Mouse (Mus musculus) midbrain, embryonic 12.5 days (tissue): ENCODE data around the gene Cap2. TPM values are rescaled to one million over a fixed set of nuclear protein-coding genes. Genes with fewer than 3 reads are reported as not detected.

Experiments used
- ATAC-seq: fragments of 200-750 bp; cut with Nextera tagmentation; 2 replicates; pipeline ENCODE4 v1.8.0; 2017; ENCODE audit warnings: low read depth, moderate TSS enrichment, moderate library complexity; ENCODE audit not compliant: low FRiP score
- H3K27ac ChIP-seq: fragments of 300-500 bp; sonication (generic); replicated peaks from 2 replicates; pipeline ENCODE4 v1.5.1; 2016; ENCODE audit warnings: mild to moderate bottlenecking
- H3K27me3 ChIP-seq: fragments of 300-500 bp; sonication (generic); 2 replicates; pipeline ENCODE4 v1.6.1; 2016; ENCODE audit warnings: mild to moderate bottlenecking
- H3K36me3 ChIP-seq: fragments of 300-500 bp; sonication (generic); 2 replicates; pipeline ENCODE4 v1.6.1; 2016
- H3K4me1 ChIP-seq: fragments of 300-500 bp; sonication (generic); 2 replicates; pipeline ENCODE4 v1.6.1; 2016
- H3K4me2 ChIP-seq: fragments of 300-500 bp; sonication (generic); replicated peaks from 2 replicates; pipeline ENCODE4 v1.6.1; 2016; ENCODE audit warnings: mild to moderate bottlenecking, moderate library complexity
- H3K4me3 ChIP-seq: fragments of 300-500 bp; sonication (generic); 2 replicates; pipeline ENCODE4 v1.5.1; 2016; ENCODE audit warnings: mild to moderate bottlenecking
- H3K9ac ChIP-seq: fragments of 300-500 bp; sonication (generic); replicated peaks from 2 replicates; pipeline ENCODE4 v1.6.1; 2016; ENCODE audit warnings: mild to moderate bottlenecking, moderate library complexity
- H3K9me3 ChIP-seq: fragments of 300-500 bp; sonication (generic); 2 replicates; pipeline ENCODE4 v1.6.1; 2016; ENCODE audit warnings: mild to moderate bottlenecking
- WGBS: fragments of 180-500 bp; shearing (Covaris S2); methylation state at CpG from one replicate; pipeline ENCODE4 v1.1.7; 2016; 5-methylcytosine and 5-hydroxymethylcytosine counted together
- polyA plus RNA-seq: library from polyadenylated mRNA; unstranded; fragments of >200 nt; fragmentation: Nextera tagmentation; extraction: Ambion mirVana; gene quantifications from 2 replicates; pipeline ENCODE4 v1.2.1, GENCODE M21; 2016

Gene Cap2
- polyA plus RNA-seq, 1 experiment from 2014 or later, result 9.6 TPM

DNA sequence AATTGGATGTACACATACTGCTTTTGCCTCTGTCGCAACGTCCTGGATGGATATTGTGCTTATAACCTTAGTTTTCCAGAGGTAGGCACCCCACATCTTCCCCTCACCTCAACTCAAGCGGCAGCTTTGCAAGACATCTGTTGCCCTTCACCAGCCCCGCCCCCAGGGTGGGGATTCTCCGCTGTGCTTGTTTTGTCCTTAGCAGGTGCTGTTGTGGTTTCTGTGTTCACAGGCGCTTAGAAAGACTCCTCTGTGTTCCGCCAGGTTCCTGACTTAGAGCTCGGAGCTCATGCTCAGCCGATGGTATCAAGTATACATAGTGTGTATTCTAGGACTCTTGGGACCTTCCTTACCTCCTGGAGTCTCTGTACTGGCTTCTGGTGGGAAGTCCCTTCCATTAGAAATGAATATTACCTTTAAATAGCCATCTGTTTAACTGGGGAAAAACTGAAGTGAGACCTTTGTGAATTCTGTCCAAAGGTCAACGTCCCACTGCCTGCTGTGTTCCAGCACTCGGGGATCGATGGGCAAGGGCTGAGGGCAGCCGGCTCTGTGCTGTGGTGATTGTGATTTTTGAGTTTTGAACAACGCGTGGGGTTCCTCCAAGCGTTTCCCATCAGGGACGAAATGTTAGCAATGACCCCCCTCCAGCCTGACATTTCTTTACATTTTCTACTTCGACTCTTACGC is 115.2 kb downstream of the Cap2 start:
- no peaks in the 10 kb centered on the region for H3K27me3 ChIP-seq
- no peak overlapping the region for H3K4me2 ChIP-seq
- 88% methylated on average over 19 of the region's 19 CpGs for WGBS
- H3K27ac ChIP-seq, result no peak overlapping the region
- no peak for ATAC-seq
- no peaks in the 10 kb centered on the region for H3K36me3 ChIP-seq
- no peak overlapping the region for H3K4me3 ChIP-seq
- peaks cover 10% of the 10 kb centered on the region; the same call in 1 of the 2 replicates for H3K4me1 ChIP-seq
- no peak overlapping the region for H3K9ac ChIP-seq
- H3K9me3 ChIP-seq, result no peaks in the 10 kb centered on the region

- Histone ChIP-seq H3K4me3 (no peak overlapping the region), H3K4me1 (peaks cover 10% of the 10 kb centered on the region; the same call in 1 of the 2 replicates), H3K27ac (no peak overlapping the region), H3K9me3 (no peaks in the 10 kb centered on the region), H3K9ac (no peak overlapping the region), H3K27me3 (no peaks in the 10 kb centered on the region), H3K4me2 (peak overlapping the region; percentile 22; the same call in 1 of the 2 replicates), H3K36me3 (no peaks in the 10 kb centered on the region)
- ATAC-seq, result peak; percentile 30; the same call in 1 of the 2 replicates
- 52% methylated on average over 11 of the region's 11 CpGs for WGBS
These were observed 118.0 kb downstream of the Cap2 start for GRCm38 (mm10) chr13:46619633-46620032.

DNA sequence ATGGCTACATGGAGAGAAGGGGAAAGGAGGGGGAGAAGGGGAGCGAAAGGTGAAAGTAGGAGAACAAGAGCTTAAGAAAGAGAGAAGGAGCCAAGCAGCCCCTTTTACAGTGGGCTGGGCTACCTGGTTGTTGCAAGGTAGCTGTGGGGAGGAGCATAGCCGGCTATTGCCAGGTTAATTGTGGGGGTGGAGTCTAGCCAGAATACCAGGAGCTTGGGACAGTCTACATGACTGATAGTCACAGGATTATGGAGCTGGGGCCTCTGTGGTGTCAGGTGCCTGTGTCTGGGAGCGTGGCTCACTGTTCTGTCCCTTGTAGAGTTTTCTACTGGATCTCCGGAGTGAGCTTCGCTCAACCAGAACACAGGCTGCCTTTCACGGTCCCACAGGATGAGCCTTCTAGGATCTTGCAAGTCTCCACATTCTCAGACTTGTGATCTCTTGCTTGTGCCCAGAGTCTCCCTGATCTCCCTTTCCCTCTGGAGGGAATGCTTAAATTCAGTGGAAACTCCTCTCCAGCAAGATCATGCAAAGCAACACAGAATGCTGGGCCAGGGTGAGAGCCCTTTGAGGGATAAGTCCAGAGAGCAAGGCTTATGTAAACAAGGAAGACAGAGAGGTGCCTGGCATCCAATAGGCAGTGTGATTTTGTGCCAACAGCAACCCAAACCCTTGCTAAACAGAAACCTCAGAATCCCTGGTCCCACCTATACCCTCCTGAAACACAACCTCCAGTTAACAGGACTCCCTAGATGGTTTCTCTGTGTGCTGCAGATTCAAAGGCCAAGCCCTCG is 119.5 kb downstream of the Cap2 start:
- ATAC-seq, result no peak
- Histone ChIP-seq H3K4me1 (peaks cover 10% of the 10 kb centered on the region; the same call in 1 of the 2 replicates), H3K36me3 (no peaks in the 10 kb centered on the region), H3K27ac (no peak overlapping the region), H3K9me3 (no peaks in the 10 kb centered on the region), H3K4me2 (no peak overlapping the region), H3K27me3 (no peaks in the 10 kb centered on the region), H3K4me3 (no peak overlapping the region), H3K9ac (no peak overlapping the region)
- WGBS, result 77% methylated on average over 7 of the region's 7 CpGs

- Histone ChIP-seq H3K4me1 (no peaks in the 10 kb centered on the region; the same call in 1 of the 2 replicates), H3K4me2 (no peak overlapping the region), H3K9me3 (no peaks in the 10 kb centered on the region), H3K27me3 (no peaks in the 10 kb centered on the region), H3K36me3 (no peaks in the 10 kb centered on the region), H3K9ac (no peak overlapping the region), H3K4me3 (no peak overlapping the region), H3K27ac (no peak overlapping the region)
- ATAC-seq, result no peak
- WGBS, result 94% methylated on average over 9 of the region's 9 CpGs
These were observed 125.0 kb downstream of the Cap2 start for GRCm38 (mm10) chr13:46626608-46627007.

- no peak for ATAC-seq
- Histone ChIP-seq H3K4me1 (peaks cover 3% of the 10 kb centered on the region; the same call in 1 of the 2 replicates), H3K27ac (no peak overlapping the region), H3K4me2 (no peak overlapping the region), H3K36me3 (no peaks in the 10 kb centered on the region), H3K4me3 (no peak overlapping the region), H3K27me3 (no peaks in the 10 kb centered on the region), H3K9me3 (no peaks in the 10 kb centered on the region), H3K9ac (no peak overlapping the region)
- WGBS, result 92% methylated on average over 10 of the region's 10 CpGs
These were observed 126.2 kb downstream of the Cap2 start for GRCm38 (mm10) chr13:46627841-46628240.

GRCm38 (mm10) chr13:46629391-46629790 is 127.7 kb downstream of the Cap2 start:
- Histone ChIP-seq H3K27ac (no peak overlapping the region), H3K4me1 (peaks cover 17% of the 10 kb centered on the region), H3K27me3 (no peaks in the 10 kb centered on the region), H3K9ac (no peak overlapping the region), H3K4me2 (no peak overlapping the region), H3K9me3 (no peaks in the 10 kb centered on the region), H3K36me3 (no peaks in the 10 kb centered on the region), H3K4me3 (no peak overlapping the region)
- ATAC-seq, result no peak
- 84% methylated on average over 6 of the region's 6 CpGs for WGBS

DNA sequence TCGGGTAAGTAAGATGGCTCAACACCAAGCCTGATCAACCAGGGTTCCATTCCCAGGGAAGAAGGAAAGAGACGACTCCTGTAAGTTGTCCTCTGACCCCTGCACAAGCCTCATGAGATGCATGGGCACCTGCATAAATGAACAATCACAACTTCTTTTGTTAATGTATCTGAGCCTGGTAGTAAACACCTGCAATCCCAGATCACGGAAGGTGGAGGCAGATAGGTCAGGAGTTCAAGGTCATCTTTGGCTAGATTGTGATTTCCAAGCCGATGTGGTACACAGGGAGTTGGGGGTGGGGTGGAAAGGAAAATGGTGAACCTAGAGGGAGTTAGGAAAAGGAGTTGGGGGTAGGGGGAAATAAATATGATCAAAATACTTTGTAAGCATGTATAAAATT is 131.1 kb downstream of the Cap2 start:
- WGBS, result 58% methylated on average over 4 of the region's 4 CpGs
- Histone ChIP-seq H3K4me3 (no peak overlapping the region), H3K4me1 (peaks cover 23% of the 10 kb centered on the region), H3K4me2 (no peak overlapping the region), H3K27me3 (no peaks in the 10 kb centered on the region), H3K27ac (peak overlapping the region; percentile 86; the same call in 1 of the 2 replicates), H3K9ac (no peak overlapping the region), H3K36me3 (0 out of 2 replicates have a peak, but pooled peaks cover 3% of the 10 kb centered on the region), H3K9me3 (no peaks in the 10 kb centered on the region)
- no peak for ATAC-seq

DNA sequence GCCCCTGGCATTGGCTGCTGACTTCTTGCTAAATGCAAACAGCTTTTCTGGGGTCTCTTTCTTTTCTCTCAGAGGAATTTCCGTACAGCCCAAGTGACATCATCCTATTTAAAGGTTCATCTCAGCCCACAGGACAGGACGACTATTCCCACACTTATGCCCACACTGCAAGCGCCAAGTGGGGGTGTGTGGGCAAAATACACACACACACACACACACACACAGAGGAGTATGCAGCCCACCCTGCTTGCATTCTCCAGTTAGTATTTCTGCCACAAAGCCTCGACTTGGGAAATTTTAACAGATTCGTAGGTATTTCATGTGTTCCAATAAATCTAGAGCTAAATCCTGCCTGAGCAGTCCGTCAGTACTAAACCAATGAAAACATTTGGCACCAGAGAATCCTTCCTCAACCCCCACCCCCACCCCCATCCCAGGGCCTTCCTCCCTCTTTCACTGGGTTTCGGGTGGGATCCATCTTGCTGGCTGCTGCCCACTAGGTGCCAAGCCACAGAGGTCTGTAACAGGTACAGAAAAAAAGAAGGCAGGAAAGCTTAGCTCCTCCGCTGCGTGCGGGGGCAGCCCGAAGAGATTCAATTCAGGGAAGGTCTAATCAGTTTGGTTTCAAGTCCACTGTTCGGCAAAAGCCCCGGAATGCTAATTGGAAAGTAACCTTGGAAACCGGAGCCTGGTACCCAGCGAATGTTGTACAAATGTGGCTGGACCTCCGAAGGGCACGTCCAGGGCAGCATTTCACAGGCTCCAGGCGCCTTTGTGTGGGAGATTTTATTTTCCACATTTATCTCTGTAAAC is 131.9 kb downstream of the Cap2 start:
- peak overlapping the region; percentile 27 for H3K4me3 ChIP-seq

DNA sequence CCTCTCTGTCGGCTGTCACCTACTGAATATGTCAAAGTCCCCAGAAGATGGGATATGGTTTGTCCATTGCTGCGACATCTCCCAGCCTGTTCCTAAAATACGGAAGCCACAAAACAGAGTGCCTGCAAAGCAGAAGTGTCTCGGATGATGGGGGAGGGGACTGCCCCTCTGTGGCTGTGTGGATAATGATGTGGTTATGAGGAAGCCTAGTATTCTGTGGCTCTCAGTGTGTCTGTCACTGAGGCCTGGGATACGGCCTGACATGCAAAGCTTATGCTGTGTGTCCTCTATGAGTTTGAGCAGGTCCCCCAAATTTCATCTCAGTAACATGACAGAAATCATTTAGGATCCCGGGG is 132.5 kb downstream of the Cap2 start:
- WGBS, result 15% methylated on average over 6 of the region's 6 CpGs
- H3K27me3 ChIP-seq, result no peaks in the 10 kb centered on the region
- H3K4me2 ChIP-seq, result peak overlapping the region; percentile 48
- peak; percentile 87 for ATAC-seq
- 0 out of 2 replicates have a peak, but pooled peaks cover 3% of the 10 kb centered on the region for H3K36me3 ChIP-seq
- H3K9ac ChIP-seq, result peak overlapping the region; percentile 29; the same call in 1 of the 2 replicates
- H3K9me3 ChIP-seq, result no peaks in the 10 kb centered on the region
- peaks cover 23% of the 10 kb centered on the region for H3K4me1 ChIP-seq
- peak overlapping the region; percentile 27 for H3K4me3 ChIP-seq
- peak overlapping the region; percentile 86 for H3K27ac ChIP-seq

More for the DNA sequence above, 131.9 kb downstream of the Cap2 start:
- Histone ChIP-seq H3K9ac (peak overlapping the region; percentile 29), H3K9me3 (no peaks in the 10 kb centered on the region), H3K27me3 (no peaks in the 10 kb centered on the region), H3K36me3 (0 out of 2 replicates have a peak, but pooled peaks cover 3% of the 10 kb centered on the region), H3K27ac (peak overlapping the region; percentile 86), H3K4me1 (peaks cover 23% of the 10 kb centered on the region), H3K4me2 (peak overlapping the region; percentile 48)
- WGBS, result 15% methylated on average over 18 of the region's 18 CpGs
- peak; percentile 89 for ATAC-seq

DNA sequence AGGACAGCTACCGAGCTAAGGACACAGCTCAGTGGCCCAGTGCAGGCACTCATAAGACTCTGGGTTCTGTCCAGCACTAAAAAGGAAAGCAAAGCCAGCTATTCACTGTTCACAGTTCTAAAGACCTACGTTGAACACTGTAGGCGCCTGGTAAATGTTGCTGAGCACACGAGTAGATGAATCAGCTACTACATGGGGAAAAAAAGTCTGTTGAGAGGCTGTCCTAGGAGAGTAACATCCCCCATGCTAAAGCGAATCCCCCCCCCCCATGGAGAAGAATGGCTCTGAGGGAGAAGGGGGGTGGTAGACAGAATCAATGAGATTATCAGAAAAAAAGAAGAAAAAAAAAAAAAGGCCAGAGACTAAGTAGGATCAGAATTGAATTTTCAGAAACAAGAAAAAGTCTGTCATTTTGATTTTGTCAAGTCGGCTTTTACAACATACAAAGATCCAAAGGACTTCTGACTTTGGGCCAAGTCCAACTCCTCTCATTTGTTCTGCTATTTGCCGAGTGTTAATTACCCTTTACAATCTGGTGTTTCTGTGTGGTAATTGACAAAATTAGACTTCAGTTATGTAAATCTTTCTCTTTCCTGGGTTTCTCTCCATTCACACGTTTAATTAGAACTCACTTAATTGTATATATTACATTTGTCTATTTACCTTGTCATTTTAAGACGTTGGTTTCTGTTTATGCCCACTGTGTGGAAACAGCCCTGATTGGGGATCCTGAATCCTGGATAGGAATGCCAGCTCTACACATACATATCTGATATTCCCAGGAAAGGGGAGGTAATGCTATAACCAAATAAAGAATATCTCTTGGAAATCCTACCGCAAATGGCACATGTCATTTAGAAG is 139.2 kb downstream of the Cap2 start:
- H3K9ac ChIP-seq, result no peak overlapping the region
- H3K27ac ChIP-seq, result no peak overlapping the region
- ATAC-seq, result no peak
- no peak overlapping the region for H3K4me3 ChIP-seq
- H3K9me3 ChIP-seq, result peaks cover 8% of the 10 kb centered on the region; the same call in 1 of the 2 replicates
- WGBS, result 91% methylated on average over 10 of the region's 10 CpGs
- no peaks in the 10 kb centered on the region for H3K27me3 ChIP-seq
- no peaks in the 10 kb centered on the region for H3K4me1 ChIP-seq
- no peak overlapping the region for H3K4me2 ChIP-seq
- 0 out of 2 replicates have a peak, but pooled peaks cover 8% of the 10 kb centered on the region for H3K36me3 ChIP-seq

- WGBS, result 86% methylated on average over 4 of the region's 4 CpGs
- H3K9me3 ChIP-seq, result peaks cover 8% of the 10 kb centered on the region; the same call in 1 of the 2 replicates
- no peak for ATAC-seq
- H3K36me3 ChIP-seq, result 0 out of 2 replicates have a peak, but pooled peaks cover 5% of the 10 kb centered on the region
- H3K4me2 ChIP-seq, result no peak overlapping the region
- H3K27ac ChIP-seq, result no peak overlapping the region
- H3K27me3 ChIP-seq, result no peaks in the 10 kb centered on the region
- no peaks in the 10 kb centered on the region for H3K4me1 ChIP-seq
- no peak overlapping the region for H3K9ac ChIP-seq
- H3K4me3 ChIP-seq, result no peak overlapping the region
These were observed 140.7 kb downstream of the Cap2 start for GRCm38 (mm10) chr13:46642318-46642717.
